Mouse (Mus musculus): Measurements from ENCODE around the gene Hddc2. TPM values are rescaled to one million over a fixed set of nuclear protein-coding genes. Genes with fewer than 3 reads are reported as not detected.

Gene Hddc2
- polyA plus RNA-seq (2017; shearing (Covaris generic)): 59.0 TPM

GRCm38 (mm10) chr10:31312865-31313848 is at the start of gene Hddc2:
Gene Hddc2, plus strand, starts transcription at chr10:31313383.

Other genes with a start within 250 kb of the Hddc2 start
- not detected for gene Tpd52l1, start 132.6 kb downstream of the Hddc2 start, polyA plus RNA-seq (2017; shearing (Covaris generic))

All from CD4-positive, CD25-positive, alpha-beta regulatory T cell (primary cell).